Mouse (Mus musculus) ZHBTc4 (cell line): ENCODE data around the gene Tmem92.

Source experiments
- DNase-seq: peaks from one replicate; pipeline ENCODE4 v3.0.0-alpha.2; 2011; ENCODE audit warnings: low read depth, low spot score

Gene Tmem92

GRCm38 (mm10) chr11:94728545-94728944 is 54.0 kb downstream of the Tmem92 start:
- DNase-seq, result no peak

GRCm38 (mm10) chr11:94727306-94727705 is 55.2 kb downstream of the Tmem92 start:
- DNase-seq, result no peak
